Mouse (Mus musculus) limb, embryonic 12.5 days (tissue): ENCODE results near the gene Alg6. TPM values are rescaled to one million over a fixed set of nuclear protein-coding genes. Genes with fewer than 3 reads are reported as not detected.

Experiments
- ATAC-seq: fragments of 200-750 bp; cut with Nextera tagmentation; 2 replicates; pipeline ENCODE4 v1.8.0; 2017; ENCODE audit warnings: low read depth, moderate TSS enrichment; ENCODE audit not compliant: insufficient number of reproducible peaks, insufficient read depth, low FRiP score, low TSS enrichment
- H3K27ac ChIP-seq: fragments of 300-500 bp; sonication (generic); 2 replicates; pipeline ENCODE4 v1.5.1; 2016; ENCODE audit warnings: mild to moderate bottlenecking, moderate library complexity
- H3K27me3 ChIP-seq: fragments of 300-500 bp; sonication (generic); 2 replicates; pipeline ENCODE4 v1.6.1; 2016; ENCODE audit warnings: mild to moderate bottlenecking, moderate library complexity
- H3K36me3 ChIP-seq: fragments of 300-500 bp; sonication (generic); 2 replicates; pipeline ENCODE4 v1.6.1; 2016; ENCODE audit warnings: mild to moderate bottlenecking, moderate library complexity
- H3K4me1 ChIP-seq: fragments of 300-500 bp; sonication (generic); replicated peaks from 2 replicates; pipeline ENCODE4 v1.6.1; 2016
- H3K4me2 ChIP-seq: fragments of 300-500 bp; sonication (generic); 2 replicates; pipeline ENCODE4 v1.6.1; 2016; ENCODE audit warnings: mild to moderate bottlenecking, moderate library complexity
- H3K4me3 ChIP-seq: fragments of 300-500 bp; sonication (generic); replicated peaks from 2 replicates; pipeline ENCODE4 v1.5.1; 2016; ENCODE audit warnings: mild to moderate bottlenecking
- H3K9ac ChIP-seq: fragments of 300-500 bp; sonication (generic); replicated peaks from 2 replicates; pipeline ENCODE4 v1.6.1; 2016; ENCODE audit warnings: mild to moderate bottlenecking, moderate library complexity
- H3K9me3 ChIP-seq: fragments of 300-500 bp; sonication (generic); 2 replicates; pipeline ENCODE4 v1.6.1; 2016; ENCODE audit warnings: mild to moderate bottlenecking, moderate library complexity
- WGBS: fragments of 180-500 bp; shearing (Covaris S2); methylation state at CpG from one replicate; pipeline ENCODE4 v1.1.7; 2016; 5-methylcytosine and 5-hydroxymethylcytosine counted together
- polyA plus RNA-seq: library from polyadenylated mRNA; unstranded; fragments of >200 nt; fragmentation: Nextera tagmentation; extraction: Ambion mirVana; gene quantifications from 2 replicates; pipeline ENCODE4 v1.2.1, GENCODE M21; 2016

Gene Alg6
- polyA plus RNA-seq: 21.5 and 24.2 TPM in 2 replicates

DNA sequence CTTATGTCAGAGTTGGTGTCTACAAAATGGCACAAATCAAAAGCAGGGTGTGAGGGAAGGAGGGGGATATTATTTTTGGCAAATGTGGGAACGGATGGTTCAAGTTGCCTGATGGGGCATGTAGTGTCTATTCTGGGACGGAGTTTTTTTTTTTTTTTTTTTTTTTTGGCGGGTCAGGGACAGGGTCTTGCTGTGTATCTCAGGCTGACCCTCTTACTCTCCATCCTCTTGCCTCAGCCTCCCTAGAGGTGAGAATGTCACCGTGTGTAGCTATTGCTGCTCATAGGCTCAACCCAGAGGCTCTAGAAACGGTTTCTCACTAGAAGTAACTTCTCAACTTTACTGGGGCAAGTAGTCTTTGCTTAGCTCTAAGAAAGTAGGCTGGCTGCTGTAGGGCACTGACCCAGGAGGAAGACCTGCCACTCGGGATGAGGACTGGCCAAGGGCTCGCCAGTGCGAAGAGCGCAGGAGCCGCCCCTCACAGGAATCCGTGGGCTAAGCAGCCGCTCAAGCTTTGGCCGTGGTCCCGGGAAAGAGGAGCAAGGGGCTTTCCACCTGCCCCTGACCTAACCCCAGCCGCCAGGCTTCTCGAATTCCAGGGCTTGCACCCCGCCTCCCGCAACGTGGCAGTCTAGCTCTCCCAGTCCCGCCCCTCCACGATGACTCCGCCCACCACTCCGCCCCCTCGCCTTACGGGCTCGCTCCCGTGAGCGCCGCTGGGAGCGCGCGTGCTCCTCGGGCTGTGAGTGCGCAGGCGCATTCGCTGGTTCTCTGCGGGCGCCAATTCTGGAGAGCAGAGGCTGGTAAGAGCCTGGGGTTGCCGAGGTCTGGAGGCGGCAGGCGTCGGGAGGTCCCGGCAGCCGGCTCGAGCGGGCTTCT lies at the start of gene Alg6:
Alg6 (plus strand) TSS at position 761 of the 879 bp plus-strand sequence.
- H3K4me3 ChIP-seq: peak within 1 kb of the TSS; percentile 67
- peak within 1 kb of the TSS; percentile 88 for H3K9ac ChIP-seq
- no peaks in the 10 kb centered on the region for H3K27me3 ChIP-seq
- peaks cover 10% of the 10 kb centered on the region for H3K36me3 ChIP-seq
- H3K9me3 ChIP-seq: no peaks in the 10 kb centered on the region
- peak within 1 kb of the TSS; percentile 73 for H3K27ac ChIP-seq
- H3K4me1 ChIP-seq: peaks cover 3% of the 10 kb centered on the region; the same call in 1 of the 2 replicates
- peak; percentile 92 for ATAC-seq
- WGBS: 4% methylated on average over 46 of the region's 46 CpGs
- peak within 1 kb of the TSS; percentile 73 for H3K4me2 ChIP-seq

DNA sequence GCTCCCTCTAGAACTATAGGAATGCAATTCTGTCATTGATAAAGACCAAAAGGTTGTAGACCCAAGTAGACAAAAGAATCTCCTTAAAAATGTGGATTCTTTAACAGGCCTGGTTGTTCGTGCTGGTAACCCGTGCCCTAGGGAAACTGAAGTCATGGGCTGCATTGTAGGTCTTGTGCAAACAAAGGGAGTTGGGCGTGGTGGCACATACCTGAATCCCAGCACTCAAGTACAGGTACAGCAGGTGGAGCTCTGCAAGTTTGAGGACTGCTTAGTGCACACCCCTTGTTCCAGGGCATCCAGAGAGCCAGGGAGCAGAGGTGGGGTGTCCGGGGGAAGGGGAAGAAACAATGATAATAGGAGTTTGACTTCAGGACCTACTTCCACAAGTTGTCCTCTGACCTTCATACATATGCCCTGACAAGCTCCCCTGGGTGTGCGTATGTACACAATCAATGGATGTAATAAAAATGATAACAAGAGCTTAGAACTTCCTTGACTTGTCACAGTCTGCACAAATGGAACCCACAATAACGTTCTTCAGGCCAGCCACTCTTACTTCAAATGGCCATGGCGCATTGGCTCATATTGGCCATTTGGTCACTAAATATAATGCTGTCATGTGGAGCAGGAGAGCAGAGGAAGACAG lies 45.1 kb upstream of the Alg6 start:
- 87% methylated on average over 7 of the region's 7 CpGs for WGBS
- H3K4me2 ChIP-seq: no peak overlapping the region
- H3K27ac ChIP-seq: no peak overlapping the region
- H3K36me3 ChIP-seq: no peaks in the 10 kb centered on the region
- no peak for ATAC-seq
- H3K4me3 ChIP-seq: no peak overlapping the region
- H3K9ac ChIP-seq: no peak overlapping the region
- no peaks in the 10 kb centered on the region for H3K9me3 ChIP-seq
- H3K27me3 ChIP-seq: peaks cover 21% of the 10 kb centered on the region
- H3K4me1 ChIP-seq: no peaks in the 10 kb centered on the region

- no peak overlapping the region for H3K27ac ChIP-seq
- no peak overlapping the region for H3K4me2 ChIP-seq
- no peaks in the 10 kb centered on the region for H3K4me1 ChIP-seq
- no peak overlapping the region for H3K9ac ChIP-seq
- H3K36me3 ChIP-seq: no peaks in the 10 kb centered on the region
- H3K4me3 ChIP-seq: no peak overlapping the region
- no peaks in the 10 kb centered on the region for H3K9me3 ChIP-seq
- peaks cover 2% of the 10 kb centered on the region; the same call in 1 of the 2 replicates for H3K27me3 ChIP-seq
- ATAC-seq: no peak
Measured at GRCm38 (mm10) chr4:99675191-99675590, 40.3 kb upstream of the Alg6 start.

DNA sequence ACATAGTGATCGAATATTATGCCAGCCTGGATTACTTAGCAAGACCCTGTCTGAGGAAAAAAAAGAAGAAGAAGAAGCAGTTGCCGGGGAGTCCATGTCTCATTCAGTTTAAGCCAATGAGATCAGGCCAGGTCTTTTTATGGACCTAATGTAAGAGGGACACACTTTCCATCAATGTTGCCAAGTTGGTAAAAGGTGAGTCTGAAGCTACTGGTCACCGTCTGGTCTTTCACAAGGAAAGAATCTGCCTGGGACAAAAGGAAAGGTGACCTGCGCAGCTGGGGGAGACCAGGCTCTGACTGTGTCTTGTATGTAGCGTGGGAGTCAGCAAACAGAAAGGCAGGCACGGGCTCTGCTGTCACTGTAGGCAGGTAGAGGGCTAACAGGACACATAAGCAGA lies 31.5 kb upstream of the Alg6 start:
- Histone ChIP-seq H3K27me3 (no peaks in the 10 kb centered on the region), H3K9me3 (no peaks in the 10 kb centered on the region), H3K27ac (no peak overlapping the region), H3K4me2 (no peak overlapping the region), H3K36me3 (no peaks in the 10 kb centered on the region), H3K4me3 (no peak overlapping the region), H3K9ac (no peak overlapping the region), H3K4me1 (no peaks in the 10 kb centered on the region)
- no peak for ATAC-seq
- WGBS: 76% methylated on average over 6 of the region's 6 CpGs

- H3K4me3 ChIP-seq: no peak overlapping the region
- no peaks in the 10 kb centered on the region for H3K27me3 ChIP-seq
- H3K9ac ChIP-seq: no peak overlapping the region
- 45% methylated on average over 5 of the region's 5 CpGs for WGBS
- H3K4me2 ChIP-seq: no peak overlapping the region
- H3K9me3 ChIP-seq: no peaks in the 10 kb centered on the region
- no peak overlapping the region for H3K27ac ChIP-seq
- no peaks in the 10 kb centered on the region for H3K36me3 ChIP-seq
- no peak for ATAC-seq
- H3K4me1 ChIP-seq: no peaks in the 10 kb centered on the region
Measured at GRCm38 (mm10) chr4:99686308-99686707, 29.2 kb upstream of the Alg6 start.

- H3K9me3 ChIP-seq: no peaks in the 10 kb centered on the region
- H3K9ac ChIP-seq: no peak overlapping the region
- no peak overlapping the region for H3K4me2 ChIP-seq
- no peak overlapping the region for H3K27ac ChIP-seq
- WGBS: 86% methylated on average over 6 of the region's 6 CpGs
- H3K4me1 ChIP-seq: peaks cover 3% of the 10 kb centered on the region; the same call in 1 of the 2 replicates
- ATAC-seq: no peak
- no peak overlapping the region for H3K4me3 ChIP-seq
- no peaks in the 10 kb centered on the region for H3K27me3 ChIP-seq
- no peaks in the 10 kb centered on the region for H3K36me3 ChIP-seq
Measured at GRCm38 (mm10) chr4:99712583-99713183, 2.8 kb upstream of the Alg6 start.

GRCm38 (mm10) chr4:99713971-99714370 lies 1.5 kb upstream of the Alg6 start:
- no peak for ATAC-seq
- 89% methylated on average over 6 of the region's 6 CpGs for WGBS
- H3K27me3 ChIP-seq: no peaks in the 10 kb centered on the region

GRCm38 (mm10) chr4:99715783-99716416 lies 436 bp downstream of the Alg6 start:
- Histone ChIP-seq H3K9me3 (no peaks in the 10 kb centered on the region), H3K27ac (peak overlapping the region; percentile 64), H3K4me3 (peak overlapping the region; percentile 67), H3K27me3 (no peaks in the 10 kb centered on the region), H3K4me2 (peak overlapping the region; percentile 73), H3K36me3 (peaks cover 10% of the 10 kb centered on the region), H3K4me1 (peaks cover 3% of the 10 kb centered on the region; the same call in 1 of the 2 replicates), H3K9ac (peak overlapping the region; percentile 88)
- peak; percentile 64 for ATAC-seq
- WGBS: 24% methylated on average over 25 of the region's 25 CpGs

More at GRCm38 (mm10) chr4:99713971-99714370, 1.5 kb upstream of the Alg6 start:
- Histone ChIP-seq H3K27ac (no peak overlapping the region), H3K4me1 (peaks cover 3% of the 10 kb centered on the region; the same call in 1 of the 2 replicates), H3K4me3 (no peak overlapping the region), H3K9me3 (no peaks in the 10 kb centered on the region), H3K4me2 (no peak overlapping the region), H3K36me3 (peaks cover 1% of the 10 kb centered on the region; the same call in 1 of the 2 replicates), H3K9ac (no peak overlapping the region)

- no peaks in the 10 kb centered on the region for H3K9me3 ChIP-seq
- H3K4me2 ChIP-seq: no peak overlapping the region
- no peak overlapping the region for H3K9ac ChIP-seq
- H3K27me3 ChIP-seq: no peaks in the 10 kb centered on the region
- 82% methylated on average over 4 of the region's 4 CpGs for WGBS
- no peak overlapping the region for H3K4me3 ChIP-seq
- ATAC-seq: no peak
- peaks cover 3% of the 10 kb centered on the region; the same call in 1 of the 2 replicates for H3K4me1 ChIP-seq
- no peak overlapping the region for H3K27ac ChIP-seq
- peaks cover 10% of the 10 kb centered on the region for H3K36me3 ChIP-seq
Measured at GRCm38 (mm10) chr4:99717905-99718304, 2.4 kb downstream of the Alg6 start.

- Histone ChIP-seq H3K9me3 (0 out of 2 replicates have a peak, but pooled peaks cover under 1% of the 10 kb centered on the region), H3K36me3 (peaks cover 39% of the 10 kb centered on the region)
Measured at GRCm38 (mm10) chr4:99724331-99724730, 8.9 kb downstream of the Alg6 start.

More at GRCm38 (mm10) chr4:99724331-99724730, 8.9 kb downstream of the Alg6 start:
- Histone ChIP-seq H3K27me3 (no peaks in the 10 kb centered on the region), H3K4me1 (no peaks in the 10 kb centered on the region), H3K4me3 (no peak overlapping the region), H3K27ac (no peak overlapping the region), H3K9ac (no peak overlapping the region), H3K4me2 (no peak overlapping the region)
- no peak for ATAC-seq
- WGBS: 97% methylated on average over 4 of the region's 4 CpGs
